Mouse (Mus musculus) kidney, postnatal 25 days (tissue): ENCODE measurements around the gene Anapc11.
"Not testable (repeated sequence)": the region's sequence is repeated elsewhere in the genome, so short reads cannot be mapped to it uniquely, and the experiment has no call there.

ENCODE experiments used
- DNase-seq, 2 experiments: peaks; one replicate each; pipeline ENCODE4 v3.0.0; 2021; ENCODE audit warnings: mixed read lengths in 2 of 2

The Anapc11 gene

DNA sequence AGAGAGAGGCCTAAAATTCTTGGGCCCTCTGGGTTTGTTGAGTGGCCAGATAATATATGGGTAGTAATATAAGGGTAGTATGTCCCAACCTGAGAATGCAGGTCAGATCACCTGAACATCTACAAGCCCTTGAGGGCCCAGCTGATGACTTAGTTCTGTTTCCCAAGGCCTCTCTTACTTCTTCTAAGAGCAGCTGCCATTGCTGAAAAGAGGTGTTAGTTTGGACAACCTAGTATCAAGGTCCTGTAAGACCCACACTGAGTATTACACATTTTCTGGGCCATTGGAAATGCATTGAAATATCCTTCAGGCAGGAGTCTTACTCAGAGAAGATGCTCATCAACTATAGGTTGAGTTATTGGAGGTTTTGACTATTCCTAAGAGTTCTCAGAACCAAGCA, 22.3 kb upstream of the Anapc11 start:
- DNase-seq = no peak

DNA sequence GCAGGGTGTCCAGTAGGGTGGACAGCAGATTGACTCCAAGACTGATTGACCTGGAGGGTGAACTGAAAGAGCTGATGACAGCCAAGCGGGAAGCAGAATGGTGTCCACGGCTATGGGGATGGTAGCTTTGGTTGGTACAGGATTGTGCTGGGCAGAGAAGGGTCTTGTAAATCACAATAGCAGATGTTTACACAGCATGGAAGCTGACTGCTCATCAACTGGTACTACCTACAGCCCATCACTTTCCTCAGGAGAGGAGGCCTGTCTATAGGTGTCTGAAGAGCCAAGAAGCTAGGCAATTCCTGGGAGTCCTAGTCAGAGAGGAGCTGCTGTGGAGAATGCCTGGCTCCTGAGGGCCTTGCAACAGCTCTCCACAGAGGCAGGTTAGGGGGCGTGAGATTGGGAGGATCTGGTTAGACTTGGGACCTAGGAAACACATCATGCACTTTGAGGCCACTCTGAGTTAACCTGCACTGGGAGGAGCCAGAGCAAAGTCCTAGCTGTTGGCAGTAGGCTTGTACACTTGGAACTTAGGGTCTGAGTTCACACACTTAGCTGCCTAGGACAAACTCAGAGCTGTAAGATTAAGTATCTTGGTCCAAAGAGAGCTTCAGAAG, 21.7 kb upstream of the Anapc11 start:
- DNase-seq = peak; percentile 76 to 92

DNA sequence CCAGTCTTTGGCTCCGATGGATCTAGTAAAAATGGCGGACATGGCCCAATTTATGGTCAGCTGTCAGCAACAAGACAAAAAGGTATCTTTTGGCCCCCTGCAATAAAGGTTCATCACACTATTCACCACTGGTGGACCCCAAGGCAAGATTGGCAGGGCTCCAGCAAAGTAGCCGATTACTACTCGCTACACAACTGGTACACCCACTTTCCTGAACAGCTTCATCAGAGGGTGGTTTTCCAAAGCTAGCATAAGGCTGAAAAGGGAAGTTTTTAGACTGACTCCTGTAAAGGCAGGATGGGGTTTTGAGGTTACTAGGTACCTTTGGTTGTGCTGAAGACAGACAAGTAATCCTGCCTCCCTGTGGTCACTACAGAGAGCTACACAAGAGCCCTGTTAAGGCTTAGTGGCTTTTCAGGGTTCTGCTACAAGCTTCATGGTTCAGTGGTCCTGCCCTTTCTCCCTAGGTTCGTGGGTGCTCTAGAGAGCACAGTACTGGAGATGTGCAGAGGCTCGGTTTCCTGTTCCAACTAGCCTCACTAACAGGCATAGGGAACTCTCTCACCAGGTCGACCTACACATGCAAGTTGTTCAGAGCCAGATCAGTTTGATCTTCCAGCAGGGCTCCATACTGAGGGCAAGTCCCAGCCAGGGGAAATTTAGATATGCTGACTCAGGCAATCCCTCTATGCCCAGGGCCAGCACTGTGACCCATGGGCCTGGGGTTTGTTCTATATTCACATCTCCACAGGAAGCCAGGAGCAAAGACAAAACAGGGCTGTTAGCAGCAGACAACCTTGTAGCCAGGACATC, 20.8 kb upstream of the Anapc11 start:
- DNase-seq = peak; percentile 59 to 82

DNA sequence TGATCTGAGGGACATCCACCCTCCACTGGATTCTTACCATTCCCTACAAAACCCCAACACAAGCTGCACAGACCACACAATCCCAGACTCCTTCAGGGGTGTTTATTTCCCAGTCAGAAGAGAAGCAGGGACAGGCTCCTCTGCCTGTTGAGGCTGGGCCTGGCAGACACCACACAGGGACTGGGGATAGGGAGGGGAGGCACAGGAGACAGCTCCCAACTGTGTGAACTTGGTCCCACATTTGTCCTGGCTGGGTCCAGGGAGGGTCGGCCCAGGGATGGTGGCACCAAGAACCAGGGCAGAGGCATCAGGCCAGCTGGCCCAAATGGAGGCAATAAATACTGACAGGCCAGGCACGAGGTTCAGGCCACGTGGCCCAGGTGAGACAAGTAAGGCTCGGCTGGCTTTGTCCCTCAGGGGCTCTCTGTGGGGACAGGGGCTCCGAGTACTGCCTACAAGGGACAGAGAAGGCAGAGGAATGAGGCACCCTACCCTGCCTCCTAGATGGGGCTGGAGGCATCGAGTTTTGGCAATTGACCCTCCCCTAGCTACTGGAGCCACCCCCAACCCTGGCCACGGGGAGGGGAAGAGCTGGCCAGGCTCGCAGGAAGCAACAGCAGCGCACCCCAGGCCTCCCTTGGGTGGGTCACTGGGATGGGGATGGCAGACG, 20.1 kb upstream of the Anapc11 start:
- DNase-seq = peak; percentile 62 to 82

DNA sequence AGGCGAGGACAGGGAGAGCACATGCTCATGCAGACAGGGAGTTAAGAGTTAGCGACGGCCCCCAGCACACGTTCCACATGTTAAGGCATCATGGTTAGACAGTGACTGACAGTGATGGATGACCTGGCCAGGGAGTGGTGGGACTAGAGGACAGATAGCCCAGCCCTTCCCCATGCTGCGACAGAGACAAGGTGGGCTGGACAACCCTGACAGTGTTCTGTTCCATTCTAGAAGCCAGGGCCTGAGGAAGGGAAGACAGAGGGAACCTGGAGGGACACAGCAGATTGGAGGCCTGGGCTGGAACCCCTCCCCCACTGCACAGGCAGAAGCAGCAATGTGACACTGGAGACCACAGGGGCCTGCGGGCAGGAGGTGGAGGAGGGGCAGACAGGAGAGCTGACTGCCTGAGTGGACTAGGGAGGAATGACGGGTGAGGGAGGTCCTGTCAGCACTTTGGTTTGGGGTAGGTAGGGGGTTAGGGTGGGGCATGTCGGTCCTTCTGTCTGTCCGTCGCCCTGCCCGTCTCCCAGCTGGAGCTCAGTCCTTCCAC, 19.5 kb upstream of the Anapc11 start:
- DNase-seq = peak in 1 of 2 experiments; percentile 71

DNA sequence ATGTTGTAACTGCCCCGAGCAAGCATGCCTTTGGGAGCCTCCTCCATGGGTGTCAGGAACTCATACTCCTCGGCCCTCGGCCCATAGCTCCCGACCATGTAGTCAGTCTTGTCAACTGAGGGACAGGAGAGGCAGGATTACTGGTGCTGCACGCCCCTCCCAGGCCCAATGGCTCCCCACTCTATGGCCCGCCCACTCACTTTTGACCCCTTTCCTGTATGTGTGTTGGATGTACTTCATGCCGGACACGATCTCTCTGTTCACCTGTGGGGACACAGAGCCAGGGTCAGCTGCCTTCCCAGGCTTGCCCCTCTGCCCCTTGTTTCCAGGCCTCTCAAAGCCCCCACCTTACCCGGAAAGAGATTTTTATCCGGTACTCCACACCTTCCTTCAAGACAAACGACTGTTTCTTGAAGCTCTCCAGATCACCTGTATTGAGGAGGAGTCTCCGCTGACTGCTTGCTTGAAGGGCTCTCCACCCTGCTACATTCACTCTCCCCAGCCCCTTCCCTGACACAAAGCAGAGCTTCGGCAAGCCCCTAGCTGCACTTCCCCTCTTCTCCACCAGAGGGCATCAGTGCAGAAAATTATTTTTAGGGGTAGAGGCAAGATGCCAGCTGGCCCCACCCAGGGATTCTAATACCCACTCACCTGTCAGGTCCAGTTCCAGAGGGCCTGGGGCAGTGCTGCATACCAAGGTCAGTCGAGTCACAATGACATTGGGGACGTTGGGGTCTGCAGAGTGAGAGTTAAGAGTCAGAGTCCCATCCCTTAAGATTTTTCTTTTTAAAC, 18.7 kb upstream of the Anapc11 start:
- peak; percentile 80 to 83 for DNase-seq

GRCm38 (mm10) chr11:120580190-120580589, 18.0 kb upstream of the Anapc11 start:
- peak; percentile 37 to 74 for DNase-seq

GRCm38 (mm10) chr11:120580871-120581331, 17.3 kb upstream of the Anapc11 start:
- peak; percentile 36 to 53 for DNase-seq

GRCm38 (mm10) chr11:120581490-120582267, 16.5 kb upstream of the Anapc11 start, which contains the start of gene Arhgdia:
Gene Arhgdia (minus strand): TSS chr11:120581624.
- DNase-seq = peak; percentile 86 to 94

DNA sequence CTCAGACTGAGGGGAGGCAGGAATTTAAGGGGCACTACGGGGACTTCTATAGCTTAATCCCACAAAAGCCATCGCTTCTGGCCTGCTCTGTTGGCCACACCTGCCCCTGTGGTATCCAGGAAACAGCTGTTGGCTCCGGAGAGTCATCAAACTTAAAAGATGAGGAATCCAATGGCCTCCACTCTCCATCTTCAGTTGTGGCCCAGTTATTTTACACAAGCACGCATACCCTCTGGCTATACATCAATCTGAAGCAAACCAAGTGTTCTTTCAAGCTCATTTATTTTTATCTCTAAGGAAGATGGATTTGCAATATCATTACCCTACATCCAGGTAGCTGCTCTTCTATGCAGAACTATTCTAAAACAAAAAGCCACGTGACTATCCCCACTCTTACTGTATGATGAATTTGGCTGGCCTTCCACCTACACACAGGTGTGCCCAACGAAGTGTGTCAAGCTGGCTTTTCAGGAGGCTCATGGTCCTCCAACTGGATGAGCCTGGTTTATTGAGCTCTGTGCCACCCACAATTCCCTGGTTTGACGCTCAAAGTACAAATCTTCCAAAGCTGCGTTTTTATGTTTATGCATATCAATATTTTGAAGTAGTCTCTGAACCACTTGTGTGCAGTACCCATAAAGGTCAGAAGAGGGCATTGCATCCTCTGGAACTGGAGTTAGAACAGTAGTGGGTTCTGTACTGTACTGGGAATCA, 15.8 kb upstream of the Anapc11 start:
- DNase-seq = peak in 1 of 2 experiments; percentile 69

- not testable (repeated sequence) for DNase-seq
These were observed 15.3 kb upstream of the Anapc11 start for GRCm38 (mm10) chr11:120582982-120583293.

DNA sequence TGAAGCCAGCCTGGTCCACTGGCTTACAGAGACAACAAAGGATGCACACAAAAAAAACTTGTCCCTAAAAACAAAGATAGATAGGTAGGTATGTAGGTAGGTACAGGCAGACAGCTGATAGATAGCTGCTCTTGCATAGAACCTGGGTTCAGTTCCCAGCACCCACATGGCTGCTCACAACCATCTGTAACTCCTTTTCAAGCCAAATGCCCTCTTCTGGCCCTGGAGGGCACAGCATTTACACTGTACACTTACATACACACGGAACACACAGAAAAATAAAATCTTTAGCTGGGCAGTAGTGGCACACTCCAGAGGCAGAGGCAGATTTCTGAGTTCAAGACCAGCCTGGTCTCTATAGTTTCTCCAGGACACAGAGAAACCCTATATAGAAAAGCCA, 14.3 kb upstream of the Anapc11 start:
- no peak for DNase-seq

GRCm38 (mm10) chr11:120588531-120588930, 9.7 kb upstream of the Anapc11 start:
- no peak for DNase-seq

DNA sequence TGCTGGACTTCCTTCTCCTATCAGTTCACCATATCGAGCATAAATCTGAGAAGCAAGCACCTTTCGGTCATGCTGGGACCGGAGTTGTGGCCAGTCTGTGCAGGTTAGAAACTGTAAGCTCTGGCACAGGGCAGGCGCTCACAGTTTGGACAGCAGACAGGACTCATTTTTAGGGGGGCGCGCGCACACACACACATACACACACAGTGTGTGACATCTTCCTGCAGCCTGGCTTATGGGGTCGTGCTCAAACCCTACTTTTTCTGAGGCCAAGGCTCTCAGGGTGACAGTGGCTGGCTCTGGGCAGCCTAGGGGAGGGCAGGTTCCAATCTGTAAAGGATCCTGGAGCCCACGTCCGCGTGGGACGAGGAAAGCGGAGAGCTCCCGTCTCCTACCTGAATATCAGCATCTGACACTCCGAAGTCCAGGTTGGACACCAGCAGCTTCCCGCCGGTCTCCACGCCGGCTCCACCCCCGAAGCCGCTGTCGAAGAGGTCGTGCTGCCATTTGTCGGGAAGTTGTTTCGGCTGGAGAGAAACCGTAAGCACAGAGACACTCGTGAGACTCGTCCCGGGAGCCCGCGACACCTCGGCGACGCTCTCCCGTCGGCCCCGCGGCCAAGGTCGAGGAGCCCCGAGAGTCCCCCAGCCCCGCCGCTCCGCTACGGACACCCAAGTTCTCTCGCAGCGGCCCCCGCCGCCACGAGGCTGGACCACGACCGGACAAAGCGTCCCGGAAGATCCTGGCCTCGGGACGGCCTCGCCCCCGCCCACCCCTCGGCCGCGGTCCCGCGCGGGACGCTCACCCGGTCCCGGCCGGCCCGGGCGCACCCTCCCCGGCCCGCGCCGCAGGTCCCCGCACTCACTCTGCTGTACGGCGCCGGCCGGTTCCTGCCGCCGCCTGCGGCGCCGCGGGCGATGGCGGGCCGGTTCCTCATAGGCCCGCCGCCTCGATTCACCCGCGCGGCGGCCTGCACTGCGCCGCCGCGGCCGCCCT, 683 bp upstream of the Anapc11 start:
- DNase-seq = peak in 1 of 2 experiments; percentile 66

DNA sequence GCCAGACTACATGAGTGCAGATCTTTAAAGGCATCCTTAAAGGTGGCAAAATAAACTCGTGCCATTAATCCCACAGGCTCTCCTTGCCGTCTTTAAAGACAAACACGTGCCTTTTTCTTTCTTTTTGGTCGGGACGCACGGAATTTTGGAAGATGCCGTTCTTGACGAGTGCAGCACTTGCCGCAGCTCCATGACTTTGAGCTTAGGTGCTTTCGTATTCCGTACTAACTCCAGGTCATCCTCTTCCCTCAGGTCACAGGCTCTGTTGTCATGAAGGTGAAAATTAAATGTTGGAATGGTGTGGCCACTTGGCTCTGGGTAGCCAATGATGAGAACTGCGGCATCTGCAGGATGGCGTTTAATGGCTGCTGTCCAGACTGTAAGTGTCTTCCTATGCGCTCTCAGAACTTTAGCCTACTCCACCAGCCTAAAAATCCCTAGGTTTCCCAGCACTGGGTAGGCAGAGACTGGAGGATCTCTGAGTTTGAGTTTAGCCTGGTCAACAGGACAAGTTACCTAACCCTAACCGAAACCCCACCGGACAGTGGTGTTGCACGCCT, 849 bp downstream of the Anapc11 start:
- DNase-seq = no peak

DNA sequence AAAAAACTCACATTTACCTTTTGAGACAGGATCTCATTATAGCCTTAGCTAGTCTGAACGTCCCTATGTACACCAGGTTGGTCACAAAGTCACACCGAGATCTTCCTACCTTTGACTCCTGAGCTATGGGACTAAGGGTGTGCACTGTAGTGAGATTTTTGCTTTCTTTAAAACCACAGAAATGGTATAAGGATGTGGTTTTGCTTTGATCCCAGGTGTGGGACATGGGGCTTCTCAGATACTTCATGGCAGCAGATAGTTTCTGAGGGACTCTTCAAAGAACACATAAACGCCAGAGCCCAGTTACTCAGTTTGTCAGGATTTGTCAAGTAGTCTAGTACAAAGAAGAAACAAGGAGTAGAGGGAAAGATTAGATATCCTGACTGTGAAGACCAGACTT, 2.5 kb downstream of the Anapc11 start:
- DNase-seq = no peak

DNA sequence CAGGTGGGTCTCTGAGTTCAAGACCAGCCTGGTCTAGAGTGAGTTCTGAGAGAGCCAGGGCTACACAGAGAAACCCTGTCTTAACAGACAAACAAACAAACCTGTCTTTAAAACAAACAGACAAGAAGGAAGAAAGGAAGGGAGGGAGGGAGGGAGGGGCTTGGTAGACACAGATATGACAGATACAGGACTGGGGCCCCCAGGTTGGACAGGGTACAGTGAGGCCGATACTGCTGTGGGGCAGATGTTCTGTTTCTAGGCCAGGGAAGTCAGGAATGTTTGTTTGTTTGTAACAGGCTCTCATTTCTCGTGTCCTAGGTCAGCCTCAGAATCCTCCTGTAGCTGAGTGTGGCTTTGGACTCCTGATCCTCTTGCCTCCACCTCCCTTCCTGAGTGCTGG, 5.3 kb downstream of the Anapc11 start:
- no peak for DNase-seq

- no peak for DNase-seq
These were observed 7.4 kb downstream of the Anapc11 start for GRCm38 (mm10) chr11:120605667-120606066.

DNA sequence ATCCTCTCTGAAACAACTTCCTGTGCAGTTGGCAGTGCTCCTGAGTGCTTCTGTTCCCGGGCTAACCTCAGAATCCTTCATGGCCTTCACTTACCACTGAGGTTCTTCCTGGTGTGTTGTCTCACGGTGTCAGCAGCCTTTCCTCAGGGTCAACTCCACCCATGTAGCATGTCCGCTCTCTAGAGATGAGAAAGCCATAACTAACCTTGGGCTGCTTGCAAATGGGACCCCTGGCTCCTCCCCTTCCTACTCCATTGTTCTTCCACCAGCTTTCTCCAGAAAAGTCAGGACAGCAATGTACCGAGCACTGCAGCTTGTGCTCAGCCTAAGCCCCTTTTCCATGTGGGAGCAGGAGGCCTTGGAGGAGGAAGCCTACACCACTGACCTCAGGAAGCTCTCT, 8.5 kb downstream of the Anapc11 start:
- DNase-seq = no peak
